Mouse (Mus musculus) liver, postnatal 0 days (tissue): ENCODE measurements around the gene Mcam.

Experiments
- CTCF ChIP-seq: sonication (generic); IDR thresholded peaks from 2 replicates; pipeline ENCODE4 v1.5.1; 2016; ENCODE audit warnings: antibody characterized with exemption, low read depth
- EP300 ChIP-seq: IDR thresholded peaks from 2 replicates; pipeline ENCODE4 v1.6.1; 2016; ENCODE audit warnings: antibody characterized with exemption, low read depth, mild to moderate bottlenecking

- TF ChIP-seq CTCF: no peak
- TF ChIP-seq EP300: no peak
These were observed 45.2 kb upstream of the Mcam start for GRCm38 (mm10) chr9:44088877-44089608.
